ENCODE assay signal across 30 mouse cellular contexts in genomic region chr1:23268062-23268461, GRCm38 (mm10).
DNase-seq lines count a peak whose midpoint lies in the region; TF ChIP-seq lines count a peak whose summit lies in the region.
"Had no signal": no experiment of that assay in that cellular context is flagged by ENCODE, and none has a peak within 500 bp of the region (broad histone marks: within the 10 kb centered on the region; RNA-seq: fewer than 3 reads in every experiment).

No protein-coding gene starts in this region.

- no peaks in the 10 kb centered on the region for H3K27me3 ChIP-seq in testis, adult 2 months (ENCODE audit: control insufficient read depth, insufficient read depth, low read length)
- H3K27me3 ChIP-seq: embryonic facial prominence, embryonic 12.5 days; heart, embryonic 13.5 days; hindbrain, embryonic 12.5 days; limb, embryonic 12.5 days; megakaryocyte, embryonic 14.5 days; midbrain, embryonic 12.5 days; neural tube, embryonic 12.5 days; Patski had no signal

- H3K27ac ChIP-seq in gastrocnemius, adult 2 months, result peak overlapping the region; percentile 21; the same call in 1 of the 2 replicates
- H3K27ac ChIP-seq in testis, adult 2 months (ENCODE audit: control insufficient read depth, insufficient read depth, low read depth, low read length), result 0 out of 2 replicates have a peak overlapping the region, but pooled peaks have one; percentile 53
- H3K27ac ChIP-seq: embryonic facial prominence, embryonic 12.5 days; heart, embryonic 13.5 days; hindbrain, embryonic 12.5 days; hindbrain, postnatal 0 days; limb, embryonic 12.5 days; midbrain, embryonic 12.5 days; neural tube, embryonic 12.5 days had no signal

- H3K4me3 ChIP-seq in gastrocnemius, adult 2 months, result no peak overlapping the region
- H3K4me3 ChIP-seq in testis, adult 2 months (ENCODE audit: control insufficient read depth, low read depth, low read length), result peak overlapping the region; percentile 44; the same call in 1 of the 2 replicates
- H3K4me3 ChIP-seq: embryonic facial prominence, embryonic 12.5 days; heart, embryonic 13.5 days; hindbrain, embryonic 12.5 days; limb, embryonic 12.5 days; megakaryocyte, embryonic 14.5 days; midbrain, embryonic 12.5 days; myocyte; neural tube, embryonic 12.5 days had no signal

- DNase-seq in gastrocnemius, adult 2 months, result no peak
- DNase-seq in gastrocnemius, postnatal 4 days (ENCODE audit: low spot score in 2 of 2), result no peak
- peak; percentile 56 for DNase-seq in kidney, adult 9 months
- DNase-seq in kidney, adult 18-20 months, result no peak
- DNase-seq in testis, postnatal 10 days (ENCODE audit: low spot score), result no peak
- DNase-seq in embryo, embryonic 10.5 days (ENCODE audit: low spot score), result no peak
- no peak for DNase-seq in thymus, postnatal 36 days
- DNase-seq: adrenal gland, postnatal 14 days; cerebellum, adult 11 months; cerebellum, adult 9-10 months; cerebellum, postnatal 36 days; embryo, embryonic 11 days; heart, postnatal 14 days; lung, adult 18-20 months; lung, postnatal 4 days; right cerebral cortex, adult 18-20 months; spleen, adult 18-20 months; thymus, adult 2 months; thymus, postnatal 4 days had no signal

- no peaks in the 10 kb centered on the region for H3K4me1 ChIP-seq in testis, adult 2 months (ENCODE audit: control insufficient read depth, insufficient read depth, low read length)
- H3K4me1 ChIP-seq: megakaryocyte, embryonic 14.5 days had no signal

- no peak for TF ChIP-seq CTCF in gastrocnemius, adult 2 months (IDR thresholded peaks at IDR 0.05)
- no peak for TF ChIP-seq CTCF in testis, adult 2 months (IDR thresholded peaks at IDR 0.05; ENCODE audit: control insufficient read depth, insufficient read depth, insufficient replicate concordance, low read depth, low read length)

- intact Hi-C loops in gastrocnemius, adult 2 months (cut with DNase I), result no loop called here

- no peak for TF ChIP-seq POLR2A in testis, adult 2 months (IDR thresholded peaks at IDR 0.05; ENCODE audit: control insufficient read depth, low read depth, low read length)

- H3K36me3 ChIP-seq in testis, adult 2 months (ENCODE audit: control insufficient read depth, insufficient read depth, low read length), result no peaks in the 10 kb centered on the region
- H3K36me3 ChIP-seq: embryonic facial prominence, embryonic 12.5 days; hindbrain, embryonic 12.5 days; neural tube, embryonic 12.5 days had no signal
